Mouse (Mus musculus): ENCODE data around the gene Cnppd1.

GRCm38 (mm10) chr1:75191258-75191621 lies 48.7 kb upstream of the Cnppd1 start:
- no peak for TF ChIP-seq CTCF (IDR thresholded peaks at IDR 0.05; ENCODE audit: insufficient read depth, low read depth, low read length)
- no peak; the same call in 1 of the 2 replicates for TF ChIP-seq POLR2A (IDR thresholded peaks at IDR 0.05; ENCODE audit: insufficient read depth, low read depth, low read length)

All from olfactory bulb, adult 2 months (tissue).